Mouse (Mus musculus): ENCODE data around the gene Myl9.

Myl9 gene

GRCm38 (mm10) chr2:156774738-156775454 lies at the start of gene Myl9:
Myl9 (plus strand) TSS chr2:156775420.
- DNase-seq, result peak; percentile 59

- peak; percentile 80 for DNase-seq
Measured at GRCm38 (mm10) chr2:156726344-156726743, 48.9 kb upstream of the Myl9 start.

GRCm38 (mm10) chr2:156726878-156727277 lies 48.3 kb upstream of the Myl9 start:
- DNase-seq, result peak; percentile 42

- DNase-seq, result peak; percentile 72
Measured at GRCm38 (mm10) chr2:156729537-156730469, 45.4 kb upstream of the Myl9 start.

- peak; percentile 62 for DNase-seq
Measured at GRCm38 (mm10) chr2:156730501-156730921, 44.7 kb upstream of the Myl9 start.

GRCm38 (mm10) chr2:156731592-156731991 lies 43.6 kb upstream of the Myl9 start:
- no peak for DNase-seq

GRCm38 (mm10) chr2:156732109-156732508 lies 43.1 kb upstream of the Myl9 start:
- DNase-seq, result peak; percentile 93

- DNase-seq, result no peak
Measured at GRCm38 (mm10) chr2:156735761-156736335, 39.4 kb upstream of the Myl9 start.

GRCm38 (mm10) chr2:156736846-156737245 lies 38.4 kb upstream of the Myl9 start:
- no peak for DNase-seq

GRCm38 (mm10) chr2:156737976-156738375 lies 37.2 kb upstream of the Myl9 start:
- DNase-seq, result no peak

GRCm38 (mm10) chr2:156741265-156741664 lies 34.0 kb upstream of the Myl9 start:
- DNase-seq, result no peak

- no peak for DNase-seq
Measured at GRCm38 (mm10) chr2:156741998-156742397, 33.2 kb upstream of the Myl9 start.

- no peak for DNase-seq
Measured at GRCm38 (mm10) chr2:156743248-156743647, 32.0 kb upstream of the Myl9 start.

GRCm38 (mm10) chr2:156744414-156744813 lies 30.8 kb upstream of the Myl9 start:
- DNase-seq, result no peak

- DNase-seq, result no peak
Measured at GRCm38 (mm10) chr2:156747315-156747714, 27.9 kb upstream of the Myl9 start.

- no peak for DNase-seq
Measured at GRCm38 (mm10) chr2:156749687-156750086, 25.5 kb upstream of the Myl9 start.

GRCm38 (mm10) chr2:156756937-156757336 lies 18.3 kb upstream of the Myl9 start:
- no peak for DNase-seq

- DNase-seq, result peak; percentile 42
Measured at GRCm38 (mm10) chr2:156760843-156761505, 14.2 kb upstream of the Myl9 start.

GRCm38 (mm10) chr2:156761521-156762278 lies 13.5 kb upstream of the Myl9 start:
- no peak for DNase-seq

GRCm38 (mm10) chr2:156762499-156762898 lies 12.7 kb upstream of the Myl9 start:
- DNase-seq, result no peak

- peak; percentile 75 for DNase-seq
Measured at GRCm38 (mm10) chr2:156763101-156763500, 12.1 kb upstream of the Myl9 start.

GRCm38 (mm10) chr2:156764022-156764421 lies 11.2 kb upstream of the Myl9 start:
- DNase-seq, result no peak
